Mouse (Mus musculus) midbrain, embryonic 12.5 days (tissue): ENCODE data around the gene Cacul1. TPM values are rescaled to one million over a fixed set of nuclear protein-coding genes. Genes with fewer than 3 reads are reported as not detected.

ENCODE experiments used
- ATAC-seq: fragments of 200-750 bp; cut with Nextera tagmentation; 2 replicates; pipeline ENCODE4 v1.8.0; 2017; ENCODE audit warnings: low read depth, moderate TSS enrichment, moderate library complexity; ENCODE audit not compliant: low FRiP score
- H3K27ac ChIP-seq: fragments of 300-500 bp; sonication (generic); replicated peaks from 2 replicates; pipeline ENCODE4 v1.5.1; 2016; ENCODE audit warnings: mild to moderate bottlenecking
- H3K27me3 ChIP-seq: fragments of 300-500 bp; sonication (generic); 2 replicates; pipeline ENCODE4 v1.6.1; 2016; ENCODE audit warnings: mild to moderate bottlenecking
- H3K36me3 ChIP-seq: fragments of 300-500 bp; sonication (generic); 2 replicates; pipeline ENCODE4 v1.6.1; 2016
- H3K4me1 ChIP-seq: fragments of 300-500 bp; sonication (generic); 2 replicates; pipeline ENCODE4 v1.6.1; 2016
- H3K4me2 ChIP-seq: fragments of 300-500 bp; sonication (generic); replicated peaks from 2 replicates; pipeline ENCODE4 v1.6.1; 2016; ENCODE audit warnings: mild to moderate bottlenecking, moderate library complexity
- H3K4me3 ChIP-seq: fragments of 300-500 bp; sonication (generic); 2 replicates; pipeline ENCODE4 v1.5.1; 2016; ENCODE audit warnings: mild to moderate bottlenecking
- H3K9ac ChIP-seq: fragments of 300-500 bp; sonication (generic); replicated peaks from 2 replicates; pipeline ENCODE4 v1.6.1; 2016; ENCODE audit warnings: mild to moderate bottlenecking, moderate library complexity
- H3K9me3 ChIP-seq: fragments of 300-500 bp; sonication (generic); 2 replicates; pipeline ENCODE4 v1.6.1; 2016; ENCODE audit warnings: mild to moderate bottlenecking
- WGBS: fragments of 180-500 bp; shearing (Covaris S2); methylation state at CpG from one replicate; pipeline ENCODE4 v1.1.7; 2016; 5-methylcytosine and 5-hydroxymethylcytosine counted together
- polyA plus RNA-seq: library from polyadenylated mRNA; unstranded; fragments of >200 nt; fragmentation: Nextera tagmentation; extraction: Ambion mirVana; gene quantifications from 2 replicates; pipeline ENCODE4 v1.2.1, GENCODE M21; 2016

The Cacul1 gene
- polyA plus RNA-seq, 1 experiment from 2014 or later, result 34.8 TPM

- H3K27me3 ChIP-seq, result no peaks in the 10 kb centered on the region
- 79% methylated on average over 1 of the region's 1 CpGs for WGBS
- no peak overlapping the region for H3K4me3 ChIP-seq
- H3K9ac ChIP-seq, result no peak overlapping the region
- H3K4me2 ChIP-seq, result no peak overlapping the region
- H3K27ac ChIP-seq, result no peak overlapping the region
- H3K36me3 ChIP-seq, result peaks cover 22% of the 10 kb centered on the region
- H3K9me3 ChIP-seq, result no peaks in the 10 kb centered on the region
- H3K4me1 ChIP-seq, result no peaks in the 10 kb centered on the region
- no peak for ATAC-seq
Observed at GRCm38 (mm10) chr19:60525086-60525485, 55.7 kb downstream of the Cacul1 start.

GRCm38 (mm10) chr19:60524678-60525077 is 56.1 kb downstream of the Cacul1 start:
- Histone ChIP-seq H3K4me3 (no peak overlapping the region), H3K4me1 (no peaks in the 10 kb centered on the region), H3K9ac (no peak overlapping the region), H3K9me3 (no peaks in the 10 kb centered on the region), H3K4me2 (no peak overlapping the region), H3K27me3 (no peaks in the 10 kb centered on the region), H3K36me3 (peaks cover 22% of the 10 kb centered on the region), H3K27ac (no peak overlapping the region)
- WGBS, result 93% methylated on average over 3 of the region's 3 CpGs
- no peak for ATAC-seq

GRCm38 (mm10) chr19:60520131-60520530 is 60.7 kb downstream of the Cacul1 start:
- no peaks in the 10 kb centered on the region for H3K27me3 ChIP-seq
- no peaks in the 10 kb centered on the region for H3K9me3 ChIP-seq
- no peak overlapping the region for H3K9ac ChIP-seq
- H3K4me1 ChIP-seq, result no peaks in the 10 kb centered on the region
- H3K36me3 ChIP-seq, result 0 out of 2 replicates have a peak, but pooled peaks cover 4% of the 10 kb centered on the region
- H3K4me2 ChIP-seq, result no peak overlapping the region
- 94% methylated on average over 3 of the region's 3 CpGs for WGBS
- no peak overlapping the region for H3K27ac ChIP-seq
- ATAC-seq, result no peak
- no peak overlapping the region for H3K4me3 ChIP-seq

- no peak overlapping the region for H3K9ac ChIP-seq
- H3K4me1 ChIP-seq, result 0 out of 2 replicates have a peak, but pooled peaks cover 4% of the 10 kb centered on the region
- H3K4me2 ChIP-seq, result no peak overlapping the region
- no peaks in the 10 kb centered on the region for H3K36me3 ChIP-seq
- no peaks in the 10 kb centered on the region for H3K9me3 ChIP-seq
- no peak overlapping the region for H3K27ac ChIP-seq
- peaks cover 3% of the 10 kb centered on the region; the same call in 1 of the 2 replicates for H3K27me3 ChIP-seq
- no peak for ATAC-seq
- WGBS, result 66% methylated on average over 2 of the region's 2 CpGs
- no peak overlapping the region for H3K4me3 ChIP-seq
Observed at GRCm38 (mm10) chr19:60515064-60515463, 65.8 kb downstream of the Cacul1 start.

- Histone ChIP-seq H3K9me3 (no peaks in the 10 kb centered on the region), H3K4me3 (no peak overlapping the region), H3K27me3 (peaks cover 3% of the 10 kb centered on the region; the same call in 1 of the 2 replicates), H3K4me1 (peaks cover 4% of the 10 kb centered on the region; the same call in 1 of the 2 replicates), H3K27ac (no peak overlapping the region), H3K36me3 (no peaks in the 10 kb centered on the region), H3K9ac (no peak overlapping the region), H3K4me2 (no peak overlapping the region)
- no peak for ATAC-seq
- 50% methylated on average over 3 of the region's 3 CpGs for WGBS
Observed at GRCm38 (mm10) chr19:60513431-60513830, 67.4 kb downstream of the Cacul1 start.

GRCm38 (mm10) chr19:60500209-60500608 is 80.6 kb downstream of the Cacul1 start:
- no peak overlapping the region for H3K4me2 ChIP-seq
- no peaks in the 10 kb centered on the region for H3K4me1 ChIP-seq
- ATAC-seq, result no peak
- H3K9ac ChIP-seq, result no peak overlapping the region
- H3K27ac ChIP-seq, result no peak overlapping the region
- no peaks in the 10 kb centered on the region for H3K27me3 ChIP-seq
- H3K36me3 ChIP-seq, result no peaks in the 10 kb centered on the region
- no peak overlapping the region for H3K4me3 ChIP-seq
- no peaks in the 10 kb centered on the region for H3K9me3 ChIP-seq

GRCm38 (mm10) chr19:60497171-60497570 is 83.7 kb downstream of the Cacul1 start:
- 80% methylated on average over 4 of the region's 4 CpGs for WGBS
- Histone ChIP-seq H3K36me3 (no peaks in the 10 kb centered on the region), H3K4me3 (no peak overlapping the region), H3K27me3 (no peaks in the 10 kb centered on the region), H3K27ac (no peak overlapping the region), H3K9me3 (no peaks in the 10 kb centered on the region), H3K4me2 (no peak overlapping the region), H3K4me1 (no peaks in the 10 kb centered on the region), H3K9ac (no peak overlapping the region)
- ATAC-seq, result no peak

- WGBS, result 68% methylated on average over 3 of the region's 3 CpGs
- H3K9me3 ChIP-seq, result no peaks in the 10 kb centered on the region
- no peak overlapping the region for H3K4me3 ChIP-seq
- no peaks in the 10 kb centered on the region for H3K4me1 ChIP-seq
- H3K27me3 ChIP-seq, result no peaks in the 10 kb centered on the region; the same call in 1 of the 2 replicates
- no peak for ATAC-seq
- no peak overlapping the region for H3K27ac ChIP-seq
- H3K4me2 ChIP-seq, result no peak overlapping the region
- H3K9ac ChIP-seq, result no peak overlapping the region
- H3K36me3 ChIP-seq, result no peaks in the 10 kb centered on the region
Observed at GRCm38 (mm10) chr19:60495772-60496171, 85.1 kb downstream of the Cacul1 start.

- no peaks in the 10 kb centered on the region for H3K4me1 ChIP-seq
- 88% methylated on average over 1 of the region's 1 CpGs for WGBS
- H3K4me2 ChIP-seq, result no peak overlapping the region
- no peaks in the 10 kb centered on the region for H3K36me3 ChIP-seq
- no peak for ATAC-seq
- no peaks in the 10 kb centered on the region for H3K9me3 ChIP-seq
- no peaks in the 10 kb centered on the region; the same call in 1 of the 2 replicates for H3K27me3 ChIP-seq
- H3K4me3 ChIP-seq, result no peak overlapping the region
- no peak overlapping the region for H3K9ac ChIP-seq
- no peak overlapping the region for H3K27ac ChIP-seq
Observed at GRCm38 (mm10) chr19:60489566-60489965, 91.3 kb downstream of the Cacul1 start.

GRCm38 (mm10) chr19:60485261-60485660 is 95.6 kb downstream of the Cacul1 start:
- no peak for ATAC-seq
- no peaks in the 10 kb centered on the region for H3K27me3 ChIP-seq
- H3K9me3 ChIP-seq, result no peaks in the 10 kb centered on the region
- no peak overlapping the region for H3K4me3 ChIP-seq
- H3K27ac ChIP-seq, result no peak overlapping the region
- no peak overlapping the region for H3K9ac ChIP-seq
- no peaks in the 10 kb centered on the region for H3K36me3 ChIP-seq
- no peak overlapping the region for H3K4me2 ChIP-seq
- no peaks in the 10 kb centered on the region for H3K4me1 ChIP-seq

- ATAC-seq, result no peak
- H3K4me2 ChIP-seq, result no peak overlapping the region
Observed at GRCm38 (mm10) chr19:60478859-60479258, 102.0 kb downstream of the Cacul1 start.

GRCm38 (mm10) chr19:60477788-60478187 is 103.0 kb downstream of the Cacul1 start:
- H3K9ac ChIP-seq, result no peak overlapping the region
- ATAC-seq, result no peak
- 63% methylated on average over 2 of the region's 2 CpGs for WGBS

More at GRCm38 (mm10) chr19:60478859-60479258, 102.0 kb downstream of the Cacul1 start:
- H3K4me3 ChIP-seq, result no peak overlapping the region
- H3K36me3 ChIP-seq, result no peaks in the 10 kb centered on the region
- no peaks in the 10 kb centered on the region for H3K27me3 ChIP-seq
- no peaks in the 10 kb centered on the region for H3K9me3 ChIP-seq
- H3K9ac ChIP-seq, result no peak overlapping the region
- H3K4me1 ChIP-seq, result no peaks in the 10 kb centered on the region
- WGBS, result 42% methylated on average over 1 of the region's 1 CpGs
- no peak overlapping the region for H3K27ac ChIP-seq

More at GRCm38 (mm10) chr19:60477788-60478187, 103.0 kb downstream of the Cacul1 start:
- Histone ChIP-seq H3K4me2 (no peak overlapping the region), H3K27ac (no peak overlapping the region), H3K4me3 (no peak overlapping the region), H3K9me3 (no peaks in the 10 kb centered on the region), H3K4me1 (no peaks in the 10 kb centered on the region), H3K27me3 (no peaks in the 10 kb centered on the region), H3K36me3 (no peaks in the 10 kb centered on the region)
